Comparison of ENCODE assay signal across 13 mouse cellular contexts in the genomic region with DNA sequence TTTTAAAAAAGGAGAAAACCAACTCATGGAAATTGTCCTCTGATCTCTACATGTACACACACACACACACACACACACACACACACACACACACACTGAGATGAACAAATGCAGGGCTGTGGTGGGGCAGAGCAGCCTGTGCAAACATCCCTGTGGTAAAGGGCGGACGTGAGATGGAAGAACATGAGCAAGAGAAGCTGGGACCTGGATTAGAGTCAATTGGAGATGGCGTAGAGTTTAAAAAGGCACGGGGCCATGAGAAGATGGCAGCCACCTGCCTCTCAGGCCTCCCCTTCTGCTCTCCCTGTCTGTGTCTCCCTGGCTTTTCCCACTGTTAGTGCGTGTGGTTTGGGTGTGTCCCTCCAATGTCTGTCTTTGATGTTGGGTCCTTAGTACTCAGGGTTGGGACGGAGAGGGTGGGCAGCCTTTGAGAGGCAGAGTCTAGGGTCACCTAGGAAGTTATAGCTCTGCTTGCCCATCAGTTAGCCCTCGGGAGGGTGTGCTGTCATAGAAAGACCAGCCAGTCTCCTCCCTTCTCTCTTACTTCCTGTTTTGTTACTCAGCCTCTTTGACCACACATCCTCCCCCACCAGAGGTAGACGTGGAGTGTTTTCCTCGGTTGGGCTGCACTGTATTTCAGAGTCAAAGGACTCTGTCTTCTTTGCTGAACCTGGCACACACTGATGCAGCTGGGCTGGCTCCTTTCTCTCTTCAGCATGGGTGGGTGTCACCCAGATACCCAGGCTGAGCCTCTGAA. TPM values are rescaled to one million over a fixed set of nuclear protein-coding genes. Genes with fewer than 3 reads are reported as not detected.
A peak's percentile ranks its signal among the peaks of the same experiment; 100 is the strongest.
DNase-seq lines count a peak whose midpoint lies in the region; ATAC-seq and TF ChIP-seq lines count a peak whose summit lies in the region.
"Had no signal": no experiment of that assay in that cellular context is flagged by ENCODE, and none has a peak within 500 bp of the region (broad histone marks: within the 10 kb centered on the region; RNA-seq: fewer than 3 reads in every experiment).

No protein-coding gene starts in this region.

- ATAC-seq in kidney, postnatal 0 days (replicated peaks; ENCODE audit: low FRiP score, low read depth) = peak; percentile 43; the same call in 1 of the 2 replicates
- peak; percentile 23; the same call in 1 of the 2 replicates for ATAC-seq in megakaryocyte-erythroid progenitor cell, adult 5-6 weeks (replicated peaks; ENCODE audit: low FRiP score, low TSS enrichment, poor library complexity, severe bottlenecking)
- ATAC-seq: Patski had no signal

- H3K4me3 ChIP-seq in kidney, postnatal 0 days (replicated peaks; ENCODE audit: low read depth, low read length) = no peak overlapping the region
- H3K4me3 ChIP-seq in limb, embryonic 10.5 days = no peak overlapping the region
- H3K4me3 ChIP-seq: embryonic facial prominence, embryonic 13.5 days had no signal

- H3K27me3 ChIP-seq in kidney, postnatal 0 days (ENCODE audit: insufficient read depth, low read length) = no peaks in the 10 kb centered on the region
- no peaks in the 10 kb centered on the region for H3K27me3 ChIP-seq in limb, embryonic 10.5 days (ENCODE audit: low read depth, poor library complexity, severe bottlenecking)
- H3K27me3 ChIP-seq: embryonic facial prominence, embryonic 13.5 days; Patski had no signal

- no peak overlapping the region for H3K4me2 ChIP-seq in kidney, postnatal 0 days (ENCODE audit: low read length)
- H3K4me2 ChIP-seq: embryonic facial prominence, embryonic 13.5 days had no signal

- DNase-seq in kidney, postnatal 0 days (ENCODE audit: low spot score) = no peak
- DNase-seq in kidney, postnatal 14 days = no peak
- DNase-seq in fibroblast of lung, adult 2 months (ENCODE audit: low read depth) = peak; percentile 66
- peak; percentile 75 for DNase-seq in thymus, postnatal 25 days
- DNase-seq in right cerebral cortex, adult 2 months (ENCODE audit: low spot score in 2 of 2) = no peak
- DNase-seq in limb, embryonic 10.5 days (ENCODE audit: low spot score) = no peak
- no peak for DNase-seq in layer of hippocampus, adult 9-11 months
- DNase-seq: kidney, postnatal 10 days had no signal

- H3K9me3 ChIP-seq in kidney, postnatal 0 days (replicated peaks; ENCODE audit: low read length) = no peaks in the 10 kb centered on the region
- H3K9me3 ChIP-seq in limb, embryonic 10.5 days (replicated peaks) = no peaks in the 10 kb centered on the region
- H3K9me3 ChIP-seq: embryonic facial prominence, embryonic 13.5 days had no signal

- no peak for TF ChIP-seq CTCF in kidney, postnatal 0 days (IDR thresholded peaks at IDR 0.05; ENCODE audit: low read depth)

- 44% methylated on average over 9 of the region's 9 CpGs for WGBS in kidney, postnatal 0 days
- 67% methylated on average over 9 of the region's 9 CpGs for WGBS in limb, embryonic 10.5 days

- H3K9ac ChIP-seq in kidney, postnatal 0 days (ENCODE audit: low read depth, low read length) = no peak overlapping the region
- H3K9ac ChIP-seq: embryonic facial prominence, embryonic 13.5 days; liver, embryonic 14.5 days had no signal

- H3K36me3 ChIP-seq in kidney, postnatal 0 days (ENCODE audit: insufficient read depth, low read length) = no peaks in the 10 kb centered on the region
- H3K36me3 ChIP-seq in limb, embryonic 10.5 days = no peaks in the 10 kb centered on the region
- H3K36me3 ChIP-seq: embryonic facial prominence, embryonic 13.5 days had no signal

- no peak overlapping the region for H3K27ac ChIP-seq in kidney, postnatal 0 days
- no peak overlapping the region for H3K27ac ChIP-seq in limb, embryonic 10.5 days
- H3K27ac ChIP-seq: embryonic facial prominence, embryonic 13.5 days; liver, embryonic 14.5 days had no signal

- H3K4me1 ChIP-seq in kidney, postnatal 0 days (replicated peaks; ENCODE audit: insufficient read depth, low read length) = no peaks in the 10 kb centered on the region
- H3K4me1 ChIP-seq in limb, embryonic 10.5 days = no peaks in the 10 kb centered on the region
- H3K4me1 ChIP-seq: embryonic facial prominence, embryonic 13.5 days had no signal

RNA-seq across cellular contexts. Expression of gene Fxyd5, which starts 8.7 kb away (rescaled TPM):
- polyA plus RNA-seq in kidney, postnatal 0 days (2015; fragmentation: Nextera tagmentation; extraction: Ambion mirVana) = 31.5 and 35.9 TPM in 2 replicates
- 27.6 and 29.5 TPM in 2 replicates for total RNA-seq in megakaryocyte-erythroid progenitor cell, adult 5-6 weeks (2014; fragmentation: Nextera tagmentation)
- 41.7 and 47.6 TPM in 2 replicates for total RNA-seq in megakaryocyte-erythroid progenitor cell, adult 5-6 weeks (2017)
- polyA plus RNA-seq in limb, embryonic 10.5 days (2016; fragmentation: Nextera tagmentation; extraction: Ambion mirVana) = 8.0 and 8.1 TPM in 2 replicates

RNA-seq across cellular contexts. Expression of gene Fxyd7, which starts 17.7 kb away (rescaled TPM):
- 6.1 and 8.5 TPM in 2 replicates for polyA plus RNA-seq in kidney, postnatal 0 days (2015; fragmentation: Nextera tagmentation; extraction: Ambion mirVana)
- not detected in 2 replicates for total RNA-seq in megakaryocyte-erythroid progenitor cell, adult 5-6 weeks (2014; fragmentation: Nextera tagmentation)
- not detected in 2 replicates for total RNA-seq in megakaryocyte-erythroid progenitor cell, adult 5-6 weeks (2017)
- polyA plus RNA-seq in limb, embryonic 10.5 days (2016; fragmentation: Nextera tagmentation; extraction: Ambion mirVana) = 0.30 and 1.3 TPM in 2 replicates
- polyA plus RNA-seq: Patski had no signal

RNA-seq across cellular contexts. Expression of gene Fxyd1, which starts 23.4 kb away (rescaled TPM):
- polyA plus RNA-seq in kidney, postnatal 0 days (2015; fragmentation: Nextera tagmentation; extraction: Ambion mirVana) = 62.0 and 76.3 TPM in 2 replicates
- total RNA-seq in megakaryocyte-erythroid progenitor cell, adult 5-6 weeks (2014; fragmentation: Nextera tagmentation) = not detected in 2 replicates
- total RNA-seq in megakaryocyte-erythroid progenitor cell, adult 5-6 weeks (2017) = not detected in 2 replicates
- polyA plus RNA-seq in limb, embryonic 10.5 days (2016; fragmentation: Nextera tagmentation; extraction: Ambion mirVana) = 6.2 and 7.7 TPM in 2 replicates
- polyA plus RNA-seq: Patski had no signal

RNA-seq across cellular contexts. Expression of gene Lgi4, which starts 25.6 kb away (rescaled TPM):
- polyA plus RNA-seq in kidney, postnatal 0 days (2015; fragmentation: Nextera tagmentation; extraction: Ambion mirVana) = 0.24 and 0.34 TPM in 2 replicates
- total RNA-seq in megakaryocyte-erythroid progenitor cell, adult 5-6 weeks (2014; fragmentation: Nextera tagmentation) = not detected in 2 replicates
- not detected in 2 replicates for total RNA-seq in megakaryocyte-erythroid progenitor cell, adult 5-6 weeks (2017)
- polyA plus RNA-seq in limb, embryonic 10.5 days (2016; fragmentation: Nextera tagmentation; extraction: Ambion mirVana) = 0.13 and 0.16 TPM in 2 replicates
- polyA plus RNA-seq: neural tube, embryonic 14.5 days had no signal

RNA-seq across cellular contexts. Expression of gene Fxyd3, which starts 42.9 kb away (rescaled TPM):
- 16.9 and 22.5 TPM in 2 replicates for polyA plus RNA-seq in kidney, postnatal 0 days (2015; fragmentation: Nextera tagmentation; extraction: Ambion mirVana)
- not detected in 2 replicates for total RNA-seq in megakaryocyte-erythroid progenitor cell, adult 5-6 weeks (2014; fragmentation: Nextera tagmentation)
- not detected in 2 replicates for total RNA-seq in megakaryocyte-erythroid progenitor cell, adult 5-6 weeks (2017)
- 7.6 and 10.0 TPM in 2 replicates for polyA plus RNA-seq in limb, embryonic 10.5 days (2016; fragmentation: Nextera tagmentation; extraction: Ambion mirVana)
- polyA plus RNA-seq: neural tube, embryonic 14.5 days; Patski had no signal

Comparison
In these comparisons a context has a peak if more than half of its experiments do, and no peak if none do; other contexts are left out.
1. DNase-seq: peak in fibroblast of lung, adult 2 months (single experiment) and thymus, postnatal 25 days (single experiment); none in kidney, postnatal 0 days (single experiment), kidney, postnatal 14 days (single experiment), right cerebral cortex, adult 2 months (0 of 2), limb, embryonic 10.5 days (single experiment) and layer of hippocampus, adult 9-11 months (single experiment).